Mouse (Mus musculus) stomach, embryonic 15.5 days (tissue): ENCODE measurements at regions not wholly inside any gene's neighbourhood (a gene's known extent, or its start where the extent isn't known, plus 50 kb on each side); places are given as distances from the start of the nearest gene placed in this dataset.

Experiments
- ATAC-seq: fragments of 200-750 bp; cut with Nextera tagmentation; 2 replicates; pipeline ENCODE4 v1.8.0; 2017; ENCODE audit warnings: low read depth, moderate number of reproducible peaks, moderate TSS enrichment; ENCODE audit not compliant: insufficient read depth, low FRiP score
- H3K27ac ChIP-seq: fragments of 300-500 bp; sonication (generic); 2 replicates; pipeline ENCODE4 v1.5.1; 2015; ENCODE audit warnings: mild to moderate bottlenecking, inconsistent platforms
- H3K27me3 ChIP-seq: fragments of 300-500 bp; sonication (generic); replicated peaks from 2 replicates; pipeline ENCODE4 v1.6.1; 2015; ENCODE audit warnings: inconsistent platforms
- H3K36me3 ChIP-seq: fragments of 300-500 bp; sonication (generic); 2 replicates; pipeline ENCODE4 v1.6.1; 2015; ENCODE audit warnings: inconsistent platforms
- H3K4me1 ChIP-seq: fragments of 300-500 bp; sonication (generic); 2 replicates; pipeline ENCODE4 v1.6.1; 2015; ENCODE audit warnings: inconsistent platforms
- H3K4me2 ChIP-seq: fragments of 300-500 bp; sonication (generic); 2 replicates; pipeline ENCODE4 v1.6.1; 2015; ENCODE audit warnings: mild to moderate bottlenecking, inconsistent platforms
- H3K4me3 ChIP-seq: fragments of 300-500 bp; sonication (generic); replicated peaks from 2 replicates; pipeline ENCODE4 v1.5.1; 2015; ENCODE audit warnings: inconsistent platforms
- H3K9ac ChIP-seq: fragments of 300-500 bp; sonication (generic); 2 replicates; pipeline ENCODE4 v1.6.1; 2015; ENCODE audit warnings: inconsistent platforms
- H3K9me3 ChIP-seq: fragments of 300-500 bp; sonication (generic); 2 replicates; pipeline ENCODE4 v1.6.1; 2016; ENCODE audit warnings: inconsistent platforms
- WGBS: fragments of 180-500 bp; shearing (Covaris S2); methylation state at CpG from one replicate; pipeline ENCODE4 v1.1.7; 2015; 5-methylcytosine and 5-hydroxymethylcytosine counted together

DNA sequence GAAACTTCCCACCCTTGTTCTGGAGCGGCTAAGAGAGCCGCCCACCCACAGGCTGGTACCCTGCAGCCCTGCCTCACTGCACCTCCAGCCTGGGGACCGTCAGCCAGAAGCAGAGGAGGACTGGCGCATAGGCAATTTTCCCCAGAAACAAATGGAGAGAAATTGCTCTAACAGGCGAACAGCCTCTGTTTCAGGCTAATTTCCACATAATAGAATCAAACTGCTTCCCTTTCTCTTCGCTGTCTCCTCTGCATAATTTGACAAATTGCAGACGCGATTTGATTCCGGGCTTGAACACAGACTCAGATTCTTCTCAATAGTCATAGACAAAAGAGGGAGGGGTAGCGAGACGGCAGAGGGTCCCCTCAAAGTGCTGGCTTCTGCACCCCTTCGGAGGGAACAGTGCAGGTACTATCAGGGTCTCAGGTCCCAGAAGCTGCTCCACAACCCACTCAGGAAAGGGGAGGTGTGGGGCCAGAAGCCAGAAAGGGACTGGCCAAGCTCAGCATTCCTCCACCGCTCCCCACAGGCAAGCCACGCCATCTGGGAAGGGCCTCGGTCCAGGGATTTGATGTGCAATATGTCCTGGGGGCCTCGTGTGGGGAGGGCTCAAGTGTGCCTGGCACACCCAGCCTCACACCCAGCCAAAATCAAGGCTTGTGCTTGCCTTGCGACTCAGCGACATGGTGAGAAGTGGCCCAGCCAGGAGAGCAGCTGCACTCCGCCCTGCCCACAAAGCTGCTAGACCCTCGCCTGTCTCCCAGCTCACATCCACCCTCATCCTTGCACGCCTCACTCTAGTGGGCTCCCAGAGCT, 53.7 kb upstream of the A530016L24Rik start:
- peak overlapping the region; percentile 16; the same call in 1 of the 2 replicates for H3K4me2 ChIP-seq
- H3K9ac ChIP-seq = no peak overlapping the region
- no peaks in the 10 kb centered on the region for H3K27me3 ChIP-seq
- H3K36me3 ChIP-seq = no peaks in the 10 kb centered on the region
- no peak overlapping the region for H3K4me3 ChIP-seq
- WGBS = 55% methylated on average over 21 of the region's 21 CpGs
- H3K4me1 ChIP-seq = no peaks in the 10 kb centered on the region
- peak; percentile 32; the same call in 1 of the 2 replicates for ATAC-seq
- no peaks in the 10 kb centered on the region for H3K9me3 ChIP-seq
- H3K27ac ChIP-seq = peak overlapping the region; percentile 40; the same call in 1 of the 2 replicates

- no peaks in the 10 kb centered on the region for H3K9me3 ChIP-seq
- H3K36me3 ChIP-seq = no peaks in the 10 kb centered on the region
- ATAC-seq = no peak
- no peaks in the 10 kb centered on the region for H3K4me1 ChIP-seq
- no peaks in the 10 kb centered on the region for H3K27me3 ChIP-seq
- H3K4me3 ChIP-seq = no peak overlapping the region
- no peak overlapping the region for H3K4me2 ChIP-seq
- no peak overlapping the region for H3K27ac ChIP-seq
- WGBS = 64% methylated on average over 3 of the region's 3 CpGs
- no peak overlapping the region for H3K9ac ChIP-seq
Observed at GRCm38 (mm10) chr12:112437046-112437445, 52.2 kb upstream of the A530016L24Rik start.

DNA sequence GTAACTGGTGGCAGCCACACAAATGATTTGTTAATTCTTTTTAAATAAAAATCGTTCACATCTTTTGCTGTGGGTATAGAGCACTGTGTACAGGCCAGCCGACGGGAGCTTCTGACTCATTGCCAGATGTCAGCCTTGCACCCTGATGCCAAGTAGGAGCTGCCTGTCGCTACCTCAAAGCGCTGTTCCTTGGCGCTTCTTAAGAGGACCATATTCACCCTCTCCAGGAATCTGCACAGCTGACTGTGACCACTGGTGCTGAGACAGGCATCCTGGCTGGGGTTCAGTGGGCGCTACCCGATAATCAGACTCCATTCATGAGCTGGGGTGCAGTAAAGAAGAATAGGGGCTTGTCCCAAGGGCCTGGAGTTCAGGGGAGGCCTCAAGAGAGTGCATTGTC, 51.0 kb upstream of the A530016L24Rik start:
- H3K9ac ChIP-seq = no peak overlapping the region
- H3K27ac ChIP-seq = no peak overlapping the region
- no peak for ATAC-seq
- no peaks in the 10 kb centered on the region for H3K9me3 ChIP-seq
- H3K4me1 ChIP-seq = no peaks in the 10 kb centered on the region
- no peaks in the 10 kb centered on the region for H3K27me3 ChIP-seq
- 79% methylated on average over 8 of the region's 8 CpGs for WGBS
- no peaks in the 10 kb centered on the region for H3K36me3 ChIP-seq
- H3K4me2 ChIP-seq = no peak overlapping the region
- no peak overlapping the region for H3K4me3 ChIP-seq
